Mouse (Mus musculus) heart, embryonic 12.5 days (tissue): ENCODE data around the gene Cyp4a12a. TPM values are rescaled to one million over a fixed set of nuclear protein-coding genes. Genes with fewer than 3 reads are reported as not detected.
"Not testable (repeated sequence)": the region's sequence is repeated elsewhere in the genome, so short reads cannot be mapped to it uniquely, and the experiment has no call there.

Experiments used
- ATAC-seq: fragments of 200-750 bp; cut with Nextera tagmentation; 2 replicates; pipeline ENCODE4 v1.8.0; 2017; ENCODE audit warnings: moderate TSS enrichment, moderate library complexity; ENCODE audit not compliant: insufficient number of reproducible peaks, low FRiP score
- H3K27ac ChIP-seq: fragments of 300-500 bp; sonication (generic); 2 replicates; pipeline ENCODE4 v1.5.1; 2016; ENCODE audit warnings: mild to moderate bottlenecking, moderate library complexity; ENCODE audit not compliant: poor library complexity, severe bottlenecking
- H3K27me3 ChIP-seq: fragments of 300-500 bp; sonication (generic); replicated peaks from 2 replicates; pipeline ENCODE4 v1.6.1; 2016; ENCODE audit warnings: mild to moderate bottlenecking, moderate library complexity
- H3K36me3 ChIP-seq: fragments of 300-500 bp; sonication (generic); 2 replicates; pipeline ENCODE4 v1.6.1; 2016; ENCODE audit warnings: mild to moderate bottlenecking, moderate library complexity
- H3K4me1 ChIP-seq: fragments of 300-500 bp; sonication (generic); replicated peaks from 2 replicates; pipeline ENCODE4 v1.6.1; 2016; ENCODE audit warnings: mild to moderate bottlenecking
- H3K4me2 ChIP-seq: fragments of 300-500 bp; sonication (generic); 2 replicates; pipeline ENCODE4 v1.6.1; 2016; ENCODE audit warnings: mild to moderate bottlenecking, moderate library complexity
- H3K4me3 ChIP-seq: fragments of 300-500 bp; sonication (generic); 2 replicates; pipeline ENCODE4 v1.5.1; 2016; ENCODE audit warnings: mild to moderate bottlenecking
- H3K9ac ChIP-seq: fragments of 300-500 bp; sonication (generic); 2 replicates; pipeline ENCODE4 v1.6.1; 2016; ENCODE audit warnings: mild to moderate bottlenecking, moderate library complexity
- H3K9me3 ChIP-seq: fragments of 300-500 bp; sonication (generic); replicated peaks from 2 replicates; pipeline ENCODE4 v1.6.1; 2016; ENCODE audit warnings: mild to moderate bottlenecking, moderate library complexity
- WGBS: fragments of 180-500 bp; shearing (Covaris S2); methylation state at CpG from one replicate; pipeline ENCODE4 v1.1.7; 2016; 5-methylcytosine and 5-hydroxymethylcytosine counted together
- polyA plus RNA-seq: library from polyadenylated mRNA; unstranded; fragments of >200 nt; fragmentation: Nextera tagmentation; extraction: Ambion mirVana; gene quantifications from 2 replicates; pipeline ENCODE4 v1.2.1, GENCODE M21; 2016

Cyp4a12a gene
- polyA plus RNA-seq, result not detected in 2 replicates

GRCm38 (mm10) chr4:115298746-115299145 is at the start of gene Cyp4a12a:
TSS of gene Cyp4a12a (plus strand) at chr4:115299046.
- not testable (repeated sequence) for H3K9ac ChIP-seq, ATAC-seq, H3K27me3 ChIP-seq, H3K4me3 ChIP-seq, H3K27ac ChIP-seq, H3K4me2 ChIP-seq, H3K9me3 ChIP-seq, H3K36me3 ChIP-seq, H3K4me1 ChIP-seq

- H3K27ac ChIP-seq, H3K27me3 ChIP-seq, H3K36me3 ChIP-seq, H3K4me3 ChIP-seq, H3K9ac ChIP-seq, H3K4me2 ChIP-seq, ATAC-seq, H3K4me1 ChIP-seq, H3K9me3 ChIP-seq: not testable (repeated sequence)
- 77% methylated on average over 3 of the region's 4 CpGs for WGBS
Measured at GRCm38 (mm10) chr4:115264687-115265569, 33.9 kb upstream of the Cyp4a12a start.

DNA sequence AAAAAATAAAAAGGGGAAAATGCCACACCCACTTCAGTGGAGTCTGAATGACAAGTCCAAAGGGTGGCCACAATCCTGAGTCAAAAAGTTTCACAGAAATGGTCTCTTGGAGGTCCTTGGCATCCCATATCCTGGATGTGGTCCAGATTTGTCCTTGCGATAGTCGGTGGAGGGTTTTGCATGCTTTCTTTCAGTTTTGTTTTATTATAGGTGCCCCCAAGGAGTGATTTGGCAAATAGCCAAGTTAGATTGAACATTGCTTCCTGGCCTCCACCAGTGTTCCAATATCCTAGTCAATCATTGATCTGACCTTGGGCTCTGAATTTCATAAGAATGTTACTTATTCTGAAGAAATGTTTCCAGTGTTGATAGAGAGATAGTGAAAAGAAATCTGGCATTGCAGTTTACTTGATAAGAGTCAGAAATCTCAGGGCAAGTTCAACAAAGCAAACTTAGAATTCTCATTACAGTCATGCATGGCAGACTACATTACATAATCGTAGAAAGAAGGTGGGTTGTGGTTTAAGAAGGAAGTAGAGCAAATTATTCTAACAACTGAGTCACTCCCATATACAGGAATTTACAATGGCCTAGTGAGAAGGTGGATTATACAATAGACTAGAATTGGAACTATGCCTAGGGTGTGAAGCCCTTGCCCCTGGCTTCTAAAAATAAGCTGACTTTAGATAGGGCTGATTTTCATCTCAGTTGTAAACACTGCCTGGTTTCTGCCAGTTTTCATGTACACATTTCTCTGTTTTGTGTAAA is 20.4 kb upstream of the Cyp4a12a start:
- not testable (repeated sequence) for H3K27me3 ChIP-seq, H3K4me3 ChIP-seq
- WGBS, result 93% methylated on average over 2 of the region's 3 CpGs

DNA sequence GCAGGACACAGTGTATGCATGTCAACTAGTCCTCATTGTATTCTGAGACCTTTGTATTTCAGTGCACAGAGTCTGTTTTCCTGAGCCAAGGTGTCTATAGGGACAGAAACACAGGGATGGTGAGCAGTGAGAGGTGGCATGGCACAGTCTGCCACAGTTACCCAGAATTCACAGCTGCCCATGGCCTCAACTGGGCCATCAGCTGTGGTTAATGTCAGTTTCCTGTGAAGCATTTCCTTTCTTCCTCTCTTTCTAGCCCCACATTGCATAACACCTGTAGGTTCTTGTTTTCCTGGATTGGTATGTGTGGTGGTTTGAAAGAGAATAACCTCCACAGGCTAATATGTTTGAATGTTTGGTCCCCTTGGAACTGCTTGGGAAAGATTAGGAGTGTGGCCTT is 18.5 kb upstream of the Cyp4a12a start:
- Histone ChIP-seq H3K4me2 (peak overlapping the region; percentile 74), H3K36me3 (no peaks in the 10 kb centered on the region), H3K4me1 (0 out of 2 replicates have a peak, but pooled peaks cover 4% of the 10 kb centered on the region), H3K4me3 (peak overlapping the region; percentile 44; the same call in 1 of the 2 replicates), H3K9ac (peak overlapping the region; percentile 33; the same call in 1 of the 2 replicates), H3K27me3 (no peaks in the 10 kb centered on the region), H3K9me3 (no peaks in the 10 kb centered on the region), H3K27ac (no peak overlapping the region)
- no peak; the same call in 1 of the 2 replicates for ATAC-seq

More for the DNA sequence above, 20.4 kb upstream of the Cyp4a12a start:
- not testable (repeated sequence) for H3K9ac ChIP-seq, H3K36me3 ChIP-seq, H3K4me1 ChIP-seq, H3K4me2 ChIP-seq, ATAC-seq, H3K27ac ChIP-seq, H3K9me3 ChIP-seq

DNA sequence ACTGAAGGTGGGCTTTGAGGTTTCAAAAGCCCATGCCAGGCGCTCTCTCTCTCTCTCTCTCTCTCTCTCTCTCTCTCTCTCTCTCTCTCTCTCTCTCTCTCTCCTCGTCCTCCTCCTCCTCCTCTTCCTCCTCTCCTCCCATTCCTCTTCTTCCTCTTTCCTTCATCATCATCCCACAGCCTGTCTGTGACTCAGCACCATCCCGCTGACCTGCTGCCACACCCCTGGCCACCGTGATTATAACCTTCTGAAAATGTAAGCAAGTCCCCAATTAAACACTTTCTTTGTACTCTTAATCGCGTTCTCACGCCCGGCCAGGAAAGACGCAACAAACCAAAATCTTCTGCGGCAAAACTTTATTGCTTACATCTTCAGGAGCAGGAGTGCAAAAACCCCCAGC is 18.1 kb upstream of the Cyp4a12a start:
- H3K27ac ChIP-seq, ATAC-seq, H3K9me3 ChIP-seq, H3K4me1 ChIP-seq, H3K36me3 ChIP-seq, H3K27me3 ChIP-seq: not testable (repeated sequence)
- 17% methylated on average over 10 of the region's 10 CpGs for WGBS
- Histone ChIP-seq H3K9ac (peak overlapping the region; percentile 33; the same call in 1 of the 2 replicates), H3K4me3 (peak overlapping the region; percentile 44), H3K4me2 (peak overlapping the region; percentile 74)

DNA sequence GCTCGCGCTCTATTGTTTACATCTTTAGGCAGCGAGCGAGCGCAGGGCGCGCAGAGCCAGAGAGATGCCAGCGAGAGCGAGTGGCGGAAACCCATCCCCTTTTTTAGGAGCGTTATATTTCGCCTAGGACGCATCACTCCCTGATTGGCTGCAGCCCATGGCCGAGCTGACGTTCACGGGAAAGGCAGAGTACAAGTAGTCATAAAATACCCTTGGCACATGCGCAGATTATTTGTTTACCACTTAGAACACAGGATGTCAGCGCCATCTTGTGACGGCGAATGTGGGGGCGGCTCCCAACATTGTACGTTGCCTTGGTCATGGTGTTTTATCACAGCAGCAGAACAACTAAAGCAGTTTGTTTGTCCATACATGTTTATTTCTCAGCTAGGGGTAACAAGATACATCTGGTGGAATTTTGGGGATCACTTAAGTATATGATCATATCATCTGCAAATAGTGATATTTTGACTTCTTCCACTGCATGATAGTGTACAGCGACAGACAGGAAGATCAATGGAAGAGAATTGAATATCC is 17.5 kb upstream of the Cyp4a12a start:
- WGBS, result 16% methylated on average over 23 of the region's 23 CpGs
- Histone ChIP-seq H3K4me2 (peak overlapping the region; percentile 74), H3K4me3 (peak overlapping the region; percentile 44)
- not testable (repeated sequence) for H3K4me1 ChIP-seq, H3K36me3 ChIP-seq, H3K9me3 ChIP-seq, H3K9ac ChIP-seq, ATAC-seq, H3K27ac ChIP-seq, H3K27me3 ChIP-seq

- not testable (repeated sequence) for H3K4me2 ChIP-seq, H3K27ac ChIP-seq, H3K4me1 ChIP-seq, H3K9ac ChIP-seq, H3K9me3 ChIP-seq, ATAC-seq, H3K4me3 ChIP-seq, H3K36me3 ChIP-seq, H3K27me3 ChIP-seq
Measured at GRCm38 (mm10) chr4:115325722-115326121, 26.9 kb downstream of the Cyp4a12a start.

- H3K4me2 ChIP-seq, result not testable (repeated sequence)
Measured at GRCm38 (mm10) chr4:115365624-115366023, 66.8 kb downstream of the Cyp4a12a start.

DNA sequence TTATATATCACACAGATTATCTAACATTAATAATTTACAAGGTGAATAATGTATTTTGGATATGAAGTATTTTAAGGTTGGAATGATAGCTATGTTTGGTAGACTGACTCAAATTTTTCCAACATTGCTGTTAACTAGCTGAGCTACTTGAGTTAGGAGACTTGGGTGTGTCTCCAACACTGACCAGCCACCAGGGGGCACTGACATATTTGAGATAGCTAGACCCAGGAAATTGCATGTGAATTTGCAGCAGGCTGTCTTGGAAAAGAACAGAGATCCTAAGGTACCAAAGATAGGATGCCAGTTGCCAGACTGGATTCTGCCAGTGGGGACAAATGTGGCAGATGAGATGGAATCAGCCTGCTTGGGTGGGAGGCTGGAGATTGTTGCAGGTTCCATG is 69.2 kb downstream of the Cyp4a12a start:
- not testable (repeated sequence) for H3K9me3 ChIP-seq, ATAC-seq, H3K9ac ChIP-seq, H3K4me2 ChIP-seq, H3K27ac ChIP-seq, H3K36me3 ChIP-seq, H3K4me3 ChIP-seq, H3K27me3 ChIP-seq, H3K4me1 ChIP-seq

More at GRCm38 (mm10) chr4:115365624-115366023, 66.8 kb downstream of the Cyp4a12a start:
- H3K27ac ChIP-seq, H3K4me3 ChIP-seq, H3K27me3 ChIP-seq, ATAC-seq, H3K4me1 ChIP-seq, H3K9me3 ChIP-seq, H3K9ac ChIP-seq, H3K36me3 ChIP-seq: not testable (repeated sequence)
- 78% methylated on average over 3 of the region's 3 CpGs for WGBS
